In genomic region chr9:49206331-49206730, GRCm38 (mm10) we compare ENCODE assay signal across 15 mouse cellular contexts. TPM values are rescaled to one million over a fixed set of nuclear protein-coding genes. Genes with fewer than 3 reads are reported as not detected.
DNase-seq lines count a peak whose midpoint lies in the region; ATAC-seq lines count a peak whose summit lies in the region.
"Had no signal": no experiment of that assay in that cellular context is flagged by ENCODE, and none has a peak within 500 bp of the region (broad histone marks: within the 10 kb centered on the region; RNA-seq: fewer than 3 reads in every experiment).

No protein-coding gene starts in this region.

- intact Hi-C loops in heart, postnatal 36 days (cut with DNase I) = loop anchor here (10.0 kb wide), 1 partner anchor 802 kb away; no protein-coding TSS in a partner anchor

- ATAC-seq in heart, embryonic 13.5 days (ENCODE audit: extremely low read depth, insufficient number of reproducible peaks, low FRiP score, low TSS enrichment) = no peak
- ATAC-seq in lung, embryonic 16.5 days (ENCODE audit: low read depth) = no peak
- no peak for ATAC-seq in hindbrain, embryonic 13.5 days (ENCODE audit: low FRiP score)
- no peak for ATAC-seq in neural tube, embryonic 12.5 days (ENCODE audit: low FRiP score, low read depth)
- ATAC-seq: intestine, embryonic 16.5 days; liver, embryonic 12.5 days had no signal

- WGBS in heart, embryonic 13.5 days = 43% methylated on average over 15 of the region's 15 CpGs
- 23% methylated on average over 15 of the region's 15 CpGs for WGBS in lung, embryonic 16.5 days
- 35% methylated on average over 15 of the region's 15 CpGs for WGBS in hindbrain, embryonic 13.5 days
- 34% methylated on average over 15 of the region's 15 CpGs for WGBS in neural tube, embryonic 12.5 days

- H3K36me3 ChIP-seq in heart, embryonic 13.5 days = no peaks in the 10 kb centered on the region
- no peaks in the 10 kb centered on the region for H3K36me3 ChIP-seq in lung, embryonic 16.5 days (ENCODE audit: control insufficient read depth, insufficient read depth, low read length)
- no peaks in the 10 kb centered on the region for H3K36me3 ChIP-seq in hindbrain, embryonic 13.5 days
- no peaks in the 10 kb centered on the region for H3K36me3 ChIP-seq in neural tube, embryonic 12.5 days
- H3K36me3 ChIP-seq: liver, embryonic 12.5 days had no signal

- no peaks in the 10 kb centered on the region for H3K9me3 ChIP-seq in heart, embryonic 13.5 days
- H3K9me3 ChIP-seq in lung, embryonic 16.5 days (ENCODE audit: control insufficient read depth, low read length) = no peaks in the 10 kb centered on the region
- no peaks in the 10 kb centered on the region for H3K9me3 ChIP-seq in hindbrain, embryonic 13.5 days
- no peaks in the 10 kb centered on the region for H3K9me3 ChIP-seq in neural tube, embryonic 12.5 days
- H3K9me3 ChIP-seq: liver, embryonic 12.5 days had no signal

- no peak for DNase-seq in heart, postnatal 36 days
- DNase-seq in lung, postnatal 14 days = no peak
- DNase-seq in frontal cortex, postnatal 14 days (ENCODE audit: low spot score in 2 of 2) = no peak
- no peak for DNase-seq in spleen, postnatal 4 days (ENCODE audit: low spot score in 2 of 2)
- DNase-seq: cerebellum, adult 18-20 months had no signal

- H3K27me3 ChIP-seq in heart, embryonic 13.5 days (replicated peaks) = peaks cover 4% of the 10 kb centered on the region; the same call in 1 of the 2 replicates
- no peaks in the 10 kb centered on the region for H3K27me3 ChIP-seq in lung, embryonic 16.5 days (ENCODE audit: control insufficient read depth, insufficient read depth, low read depth, low read length)
- H3K27me3 ChIP-seq in hindbrain, embryonic 13.5 days = no peaks in the 10 kb centered on the region
- H3K27me3 ChIP-seq in neural tube, embryonic 12.5 days (replicated peaks) = no peaks in the 10 kb centered on the region
- H3K27me3 ChIP-seq: liver, embryonic 12.5 days had no signal

- H3K27ac ChIP-seq in heart, embryonic 13.5 days (replicated peaks) = no peak overlapping the region
- H3K27ac ChIP-seq in lung, embryonic 16.5 days (ENCODE audit: low read length) = no peak overlapping the region
- peak overlapping the region; percentile 30 for H3K27ac ChIP-seq in hindbrain, embryonic 13.5 days
- no peak overlapping the region for H3K27ac ChIP-seq in neural tube, embryonic 12.5 days
- H3K27ac ChIP-seq: liver, embryonic 12.5 days had no signal

- no peaks in the 10 kb centered on the region for H3K4me1 ChIP-seq in heart, embryonic 13.5 days
- no peaks in the 10 kb centered on the region for H3K4me1 ChIP-seq in lung, embryonic 16.5 days (replicated peaks; ENCODE audit: control insufficient read depth, insufficient read depth, low read length)
- peaks cover 26% of the 10 kb centered on the region for H3K4me1 ChIP-seq in hindbrain, embryonic 13.5 days (replicated peaks)
- H3K4me1 ChIP-seq in neural tube, embryonic 12.5 days = no peaks in the 10 kb centered on the region
- H3K4me1 ChIP-seq: liver, embryonic 12.5 days had no signal

- H3K4me2 ChIP-seq in heart, embryonic 13.5 days = peak overlapping the region; percentile 35
- peak overlapping the region; percentile 7; the same call in 1 of the 2 replicates for H3K4me2 ChIP-seq in lung, embryonic 16.5 days (ENCODE audit: low read depth, low read length)
- peak overlapping the region; percentile 26 for H3K4me2 ChIP-seq in hindbrain, embryonic 13.5 days
- peak overlapping the region; percentile 24 for H3K4me2 ChIP-seq in neural tube, embryonic 12.5 days (replicated peaks)
- H3K4me2 ChIP-seq: liver, embryonic 12.5 days had no signal

- H3K9ac ChIP-seq in heart, embryonic 13.5 days = no peak overlapping the region
- no peak overlapping the region for H3K9ac ChIP-seq in lung, embryonic 16.5 days (ENCODE audit: low read length)
- no peak overlapping the region for H3K9ac ChIP-seq in hindbrain, embryonic 13.5 days
- no peak overlapping the region for H3K9ac ChIP-seq in neural tube, embryonic 12.5 days
- H3K9ac ChIP-seq: liver, embryonic 12.5 days had no signal

- no peak overlapping the region for H3K4me3 ChIP-seq in heart, embryonic 13.5 days
- H3K4me3 ChIP-seq in lung, embryonic 16.5 days (ENCODE audit: low read length) = no peak overlapping the region
- H3K4me3 ChIP-seq in hindbrain, embryonic 13.5 days = no peak overlapping the region
- no peak overlapping the region for H3K4me3 ChIP-seq in neural tube, embryonic 12.5 days
- H3K4me3 ChIP-seq: liver, embryonic 12.5 days had no signal

RNA-seq across cellular contexts. Expression of gene Gm4894, which starts 44.0 kb away (rescaled TPM):
- not detected in 2 replicates for polyA plus RNA-seq in heart, embryonic 13.5 days (2015; fragmentation: Nextera tagmentation; extraction: Ambion mirVana)
- not detected for total RNA-seq in heart, postnatal 36 days (2021)
- polyA plus RNA-seq in lung, embryonic 16.5 days (2015; fragmentation: Nextera tagmentation; extraction: Ambion mirVana) = not detected in 2 replicates
- polyA plus RNA-seq in hindbrain, embryonic 13.5 days (2015; fragmentation: Nextera tagmentation; extraction: Ambion mirVana) = not detected in 2 replicates
- not detected in 2 replicates for polyA plus RNA-seq in neural tube, embryonic 12.5 days (2016; fragmentation: Nextera tagmentation; extraction: Ambion mirVana)
- total RNA-seq: adrenal gland, adult 18-20 months; heart, adult 8-10 months had no signal
- polyA plus RNA-seq: forebrain, embryonic 11.5 days; intestine, embryonic 16.5 days; liver, embryonic 12.5 days; testis, adult 2 months had no signal
